Mouse (Mus musculus): Measurements from ENCODE around the gene Crybb1.

Crybb1 gene

GRCm38 (mm10) chr5:112316468-112316867 is 60.9 kb downstream of the Crybb1 start:
- no peak for DNase-seq

GRCm38 (mm10) chr5:112317328-112317727 is 61.7 kb downstream of the Crybb1 start:
- DNase-seq = no peak

Measured in thymus, postnatal 36 days (tissue).